Comparison of ENCODE assay signal across 10 mouse cellular contexts in genomic region chr4:144997887-144998658, GRCm38 (mm10).
DNase-seq lines count a peak whose midpoint lies in the region; ATAC-seq and TF ChIP-seq lines count a peak whose summit lies in the region.
"Had no signal": no experiment of that assay in that cellular context is flagged by ENCODE, and none has a peak within 500 bp of the region (broad histone marks: within the 10 kb centered on the region; RNA-seq: fewer than 3 reads in every experiment).

No protein-coding gene starts in this region.

- ATAC-seq in intestine, embryonic 16.5 days: peak; percentile 19
- ATAC-seq in midbrain, embryonic 14.5 days (ENCODE audit: low FRiP score, low TSS enrichment): no peak

- WGBS in intestine, embryonic 16.5 days: 35% methylated on average over 3 of the region's 3 CpGs
- 87% methylated on average over 3 of the region's 3 CpGs for WGBS in midbrain, embryonic 14.5 days

- no peak overlapping the region for H3K9ac ChIP-seq in intestine, embryonic 16.5 days (ENCODE audit: low read depth, low read length)
- no peak overlapping the region for H3K9ac ChIP-seq in midbrain, embryonic 14.5 days (replicated peaks; ENCODE audit: low read length)

- H3K36me3 ChIP-seq in intestine, embryonic 16.5 days (ENCODE audit: control insufficient read depth, insufficient read depth, low read length): no peaks in the 10 kb centered on the region
- H3K36me3 ChIP-seq in midbrain, embryonic 14.5 days (ENCODE audit: control insufficient read depth, insufficient read depth, low read length): no peaks in the 10 kb centered on the region

- no peak for TF ChIP-seq CTCF in gastrocnemius, adult 2 months (IDR thresholded peaks at IDR 0.05)
- TF ChIP-seq CTCF in left cerebral cortex, adult 2 months (IDR thresholded peaks at IDR 0.05): no peak

- intact Hi-C loops in gastrocnemius, adult 2 months (cut with DNase I): no loop called here
- intact Hi-C loops in gastrocnemius, postnatal 36 days (cut with DNase I): no loop called here
- intact Hi-C loops in left cerebral cortex, adult 2 months (cut with DNase I): no loop called here

- peaks cover 43% of the 10 kb centered on the region for H3K4me1 ChIP-seq in intestine, embryonic 16.5 days (ENCODE audit: control insufficient read depth, insufficient read depth, low read length)
- H3K4me1 ChIP-seq in midbrain, embryonic 14.5 days (ENCODE audit: control insufficient read depth, insufficient read depth, low read length): no peaks in the 10 kb centered on the region

- no peak overlapping the region for H3K4me3 ChIP-seq in gastrocnemius, adult 2 months
- H3K4me3 ChIP-seq in intestine, embryonic 16.5 days (ENCODE audit: low read length): no peak overlapping the region
- H3K4me3 ChIP-seq in midbrain, embryonic 14.5 days (replicated peaks; ENCODE audit: low read depth, low read length): no peak overlapping the region
- no peak overlapping the region for H3K4me3 ChIP-seq in left cerebral cortex, adult 2 months

- no peaks in the 10 kb centered on the region for H3K27me3 ChIP-seq in intestine, embryonic 16.5 days (replicated peaks; ENCODE audit: control insufficient read depth, insufficient read depth, low read length)
- H3K27me3 ChIP-seq in midbrain, embryonic 14.5 days (ENCODE audit: control insufficient read depth, insufficient read depth, low read length): no peaks in the 10 kb centered on the region

- peak; percentile 39 for DNase-seq in gastrocnemius, adult 2 months
- DNase-seq in gastrocnemius, postnatal 36 days: no peak
- DNase-seq in adrenal gland, adult 8-10 months: peak; percentile 60
- peak; percentile 63 for DNase-seq in lung, postnatal 36 days
- no peak for DNase-seq in midbrain, embryonic 14.5 days
- no peak for DNase-seq in layer of hippocampus, postnatal 25 days (ENCODE audit: extremely low spot score in 1 of 2, low spot score in 1 of 2)
- DNase-seq in left cerebral cortex, adult 2 months (ENCODE audit: extremely low spot score in 1 of 2, low spot score in 2 of 2): no peak
- DNase-seq: cerebellum, adult 11-12 months; heart, postnatal 10 days had no signal

- H3K27ac ChIP-seq in gastrocnemius, adult 2 months: peak overlapping the region; percentile 75
- H3K27ac ChIP-seq in intestine, embryonic 16.5 days (ENCODE audit: low read length): peak overlapping the region; percentile 93
- H3K27ac ChIP-seq in midbrain, embryonic 14.5 days (replicated peaks; ENCODE audit: low read depth, low read length): no peak overlapping the region
- no peak overlapping the region for H3K27ac ChIP-seq in left cerebral cortex, adult 2 months

- H3K4me2 ChIP-seq in intestine, embryonic 16.5 days (ENCODE audit: low read depth, low read length): no peak overlapping the region
- H3K4me2 ChIP-seq in midbrain, embryonic 14.5 days (ENCODE audit: low read length): no peak overlapping the region

- H3K9me3 ChIP-seq in intestine, embryonic 16.5 days (ENCODE audit: control insufficient read depth, low read length): no peaks in the 10 kb centered on the region
- H3K9me3 ChIP-seq in midbrain, embryonic 14.5 days (ENCODE audit: control insufficient read depth, low read length): no peaks in the 10 kb centered on the region

Comparison
In these comparisons a context has a peak if more than half of its experiments do, and no peak if none do; other contexts are left out.
1. DNase-seq: peak in gastrocnemius, adult 2 months (single experiment), adrenal gland, adult 8-10 months (single experiment) and lung, postnatal 36 days (single experiment); none in gastrocnemius, postnatal 36 days (0 of 2), midbrain, embryonic 14.5 days (single experiment), layer of hippocampus, postnatal 25 days (0 of 2) and left cerebral cortex, adult 2 months (0 of 2).
2. H3K27ac ChIP-seq: peak in gastrocnemius, adult 2 months (single experiment) and intestine, embryonic 16.5 days (single experiment); none in midbrain, embryonic 14.5 days (single experiment) and left cerebral cortex, adult 2 months (single experiment).